Mouse (Mus musculus) C2C12 (cell line): ENCODE results near the gene Pde10a.

Source experiments
- CEBPB ChIP-seq: IDR thresholded peaks from one replicate; pipeline ENCODE4 v1.6.1; 2011; ENCODE audit warnings: low read depth, mild to moderate bottlenecking, control low read depth, moderate library complexity
- CTCF ChIP-seq: IDR thresholded peaks from one replicate; pipeline ENCODE4 v1.5.1; 2011; ENCODE audit not compliant: control insufficient read depth, insufficient read depth, insufficient read length
- FOSL1 ChIP-seq: IDR thresholded peaks from one replicate; pipeline ENCODE4 v1.8.0; 2011; ENCODE audit warnings: mild to moderate bottlenecking, low read length; ENCODE audit not compliant: poor library complexity, insufficient read depth, severe bottlenecking
- MAX ChIP-seq: IDR thresholded peaks from one replicate; pipeline ENCODE4 v1.6.1; 2011; ENCODE audit warnings: mild to moderate bottlenecking, control low read depth
- MYOD1 ChIP-seq: IDR thresholded peaks from one replicate; pipeline ENCODE4 v1.6.1; 2011; ENCODE audit warnings: low read depth; ENCODE audit not compliant: control insufficient read depth, insufficient read length
- MYOG ChIP-seq: IDR thresholded peaks from one replicate; pipeline ENCODE4 v1.6.1; 2011; ENCODE audit not compliant: control insufficient read depth, insufficient read length; ENCODE audit errors: extremely low read depth
- USF1 ChIP-seq: IDR thresholded peaks from one replicate; pipeline ENCODE4 v1.6.1; 2011; ENCODE audit warnings: low read depth, mild to moderate bottlenecking, control low read depth, moderate library complexity

DNA sequence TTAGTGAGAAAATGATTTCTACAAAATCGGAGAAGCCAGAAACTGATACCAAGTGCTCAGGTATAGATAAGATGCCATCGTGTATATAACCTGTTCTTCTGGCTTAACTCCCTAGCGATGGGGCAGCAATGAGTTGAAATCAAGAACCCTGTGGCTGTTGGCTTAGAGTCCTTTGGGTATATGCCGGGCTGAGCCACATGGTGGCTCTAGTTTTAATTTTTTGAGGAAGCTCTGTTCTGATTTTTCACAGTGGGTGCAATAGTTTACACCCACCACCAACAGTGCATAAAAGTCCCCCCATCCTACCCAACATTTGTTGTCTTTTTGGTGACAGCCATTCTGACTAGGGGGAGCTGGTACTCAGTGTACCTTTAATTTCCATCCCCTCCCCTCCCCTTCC, 112.0 kb downstream of the Pde10a start:
- TF ChIP-seq CTCF (no peak), FOSL1 (no peak), USF1 (no peak), MYOD1 (no peak), MAX (no peak), CEBPB (no peak), MYOG (no peak)
